Mouse (Mus musculus): ENCODE data around the gene Nabp2.

The Nabp2 gene

GRCm38 (mm10) chr10:128411211-128412054, at the start of gene Nabp2, which contains the start of gene Rnf41:
Gene Nabp2 (minus strand): TSS chr10:128411492.
Gene Rnf41 (plus strand): TSS chr10:128411657.
- peak; percentile 95 for DNase-seq

- peak in 1 of 2 experiments; percentile 18 for DNase-seq
Measured at GRCm38 (mm10) chr10:128460270-128460630, 49.0 kb upstream of the Nabp2 start.

- peak; percentile 56 to 67 for DNase-seq
Measured at GRCm38 (mm10) chr10:128459409-128460269, 48.3 kb upstream of the Nabp2 start.

GRCm38 (mm10) chr10:128458719-128459408, 47.6 kb upstream of the Nabp2 start, which contains the start of gene Smarcc2:
Gene Smarcc2 (plus strand): TSS chr10:128459248.
- peak; percentile 89 to 94 for DNase-seq

GRCm38 (mm10) chr10:128458348-128458718, 47.0 kb upstream of the Nabp2 start:
- peak; percentile 84 to 94 for DNase-seq

GRCm38 (mm10) chr10:128457676-128458075, 46.4 kb upstream of the Nabp2 start:
- no peak for DNase-seq

- peak; percentile 69 to 76 for DNase-seq
Measured at GRCm38 (mm10) chr10:128455280-128455679, 44.0 kb upstream of the Nabp2 start.

GRCm38 (mm10) chr10:128454471-128454870, 43.2 kb upstream of the Nabp2 start:
- DNase-seq: no peak

- no peak for DNase-seq
Measured at GRCm38 (mm10) chr10:128451014-128451413, 39.7 kb upstream of the Nabp2 start.

- DNase-seq: no peak
Measured at GRCm38 (mm10) chr10:128445407-128445806, 34.1 kb upstream of the Nabp2 start.

GRCm38 (mm10) chr10:128444354-128444753, 33.1 kb upstream of the Nabp2 start:
- DNase-seq: no peak

- no peak for DNase-seq
Measured at GRCm38 (mm10) chr10:128442718-128443117, 31.4 kb upstream of the Nabp2 start.

- DNase-seq: peak in 1 of 2 experiments; percentile 46
Measured at GRCm38 (mm10) chr10:128441324-128442119, 30.2 kb upstream of the Nabp2 start.

GRCm38 (mm10) chr10:128440407-128440806, 29.1 kb upstream of the Nabp2 start:
- DNase-seq: peak; percentile 55 to 61

GRCm38 (mm10) chr10:128438675-128439279, 27.5 kb upstream of the Nabp2 start:
- peak in 1 of 2 experiments; percentile 38 for DNase-seq

- DNase-seq: peak; percentile 63 to 72
Measured at GRCm38 (mm10) chr10:128436376-128436775, 25.1 kb upstream of the Nabp2 start.

- peak; percentile 53 to 60 for DNase-seq
Measured at GRCm38 (mm10) chr10:128435873-128436272, 24.6 kb upstream of the Nabp2 start.

GRCm38 (mm10) chr10:128435186-128435823, 24.0 kb upstream of the Nabp2 start:
- peak; percentile 77 to 79 for DNase-seq

- DNase-seq: peak in 1 of 2 experiments; percentile 30
Measured at GRCm38 (mm10) chr10:128434681-128435080, 23.4 kb upstream of the Nabp2 start.

GRCm38 (mm10) chr10:128433417-128433816, 22.1 kb upstream of the Nabp2 start:
- no peak for DNase-seq

- DNase-seq: no peak
Measured at GRCm38 (mm10) chr10:128429454-128429853, 18.2 kb upstream of the Nabp2 start.

All from cerebellum, adult 18-20 months (tissue).